Mouse (Mus musculus) forebrain, postnatal 0 days (tissue): ENCODE results near the gene Tnks2. TPM values are rescaled to one million over a fixed set of nuclear protein-coding genes. Genes with fewer than 3 reads are reported as not detected.
A peak's percentile ranks its signal among the peaks of the same experiment; 100 is the strongest.

Experiments
- ATAC-seq: fragments of 200-750 bp; cut with Nextera tagmentation; 2 replicates; pipeline ENCODE4 v1.8.0; 2017; ENCODE audit warnings: mild to moderate bottlenecking, moderate library complexity
- DNase-seq: peaks from one replicate; pipeline ENCODE4 v3.0.0-alpha.2; 2015
- H3K27ac ChIP-seq: fragments of 300-500 bp; sonication (generic); 2 replicates; pipeline ENCODE4 v1.5.1; 2014; ENCODE audit warnings: low read depth, mild to moderate bottlenecking, antibody characterized with exemption, low read length, moderate library complexity, mixed read lengths
- H3K27me3 ChIP-seq: fragments of 300-500 bp; sonication (generic); 2 replicates; pipeline ENCODE4 v1.6.1; 2014; ENCODE audit warnings: mild to moderate bottlenecking, low read length, mixed read lengths; ENCODE audit not compliant: insufficient read depth
- H3K36me3 ChIP-seq: fragments of 300-500 bp; sonication (generic); 2 replicates; pipeline ENCODE4 v1.6.1; 2014; ENCODE audit warnings: mild to moderate bottlenecking, moderate library complexity; ENCODE audit not compliant: insufficient read depth
- H3K4me1 ChIP-seq: fragments of 300-500 bp; sonication (generic); 2 replicates; pipeline ENCODE4 v1.6.1; 2014; ENCODE audit warnings: antibody characterized with exemption; ENCODE audit not compliant: insufficient read depth
- H3K4me2 ChIP-seq: fragments of 300-500 bp; sonication (generic); 2 replicates; pipeline ENCODE4 v1.6.1; 2014; ENCODE audit warnings: low read depth, mild to moderate bottlenecking, moderate library complexity
- H3K4me3 ChIP-seq: fragments of 300-500 bp; sonication (generic); 2 replicates; pipeline ENCODE4 v1.5.1; 2014; ENCODE audit warnings: low read depth, low read length, mixed read lengths
- H3K9ac ChIP-seq: fragments of 300-500 bp; sonication (generic); 2 replicates; pipeline ENCODE4 v1.6.1; 2014; ENCODE audit warnings: mild to moderate bottlenecking
- H3K9me3 ChIP-seq: fragments of 300-500 bp; sonication (generic); 2 replicates; pipeline ENCODE4 v1.6.1; 2016; ENCODE audit warnings: low read length
- CTCF ChIP-seq: sonication (generic); IDR thresholded peaks from 2 replicates; pipeline ENCODE4 v1.5.1; 2016; ENCODE audit warnings: antibody characterized with exemption, control low read depth, low read depth
- WGBS: fragments of 180-500 bp; shearing (Covaris S2); extraction: QIAGEN DNeasy Blood & Tissue Kit; methylation state at CpG from one replicate; pipeline ENCODE4 v1.1.7; 2014; 5-methylcytosine and 5-hydroxymethylcytosine counted together
- polyA plus RNA-seq: library from polyadenylated mRNA; unstranded; fragments of >200 nt; fragmentation: Nextera tagmentation; extraction: Ambion mirVana; gene quantifications from 2 replicates; pipeline ENCODE4 v1.2.1, GENCODE M21; 2015
- total RNA-seq: library from RNA; depleted of rRNA; stranded (reverse); fragments of >200 nt; gene quantifications from 2 replicates; pipeline ENCODE4 v1.2.3, GENCODE M21; 2014

Gene Tnks2
- total and polyA plus RNA-seq, 2 experiments from 2014 or later: 24.3 to 182 TPM

DNA sequence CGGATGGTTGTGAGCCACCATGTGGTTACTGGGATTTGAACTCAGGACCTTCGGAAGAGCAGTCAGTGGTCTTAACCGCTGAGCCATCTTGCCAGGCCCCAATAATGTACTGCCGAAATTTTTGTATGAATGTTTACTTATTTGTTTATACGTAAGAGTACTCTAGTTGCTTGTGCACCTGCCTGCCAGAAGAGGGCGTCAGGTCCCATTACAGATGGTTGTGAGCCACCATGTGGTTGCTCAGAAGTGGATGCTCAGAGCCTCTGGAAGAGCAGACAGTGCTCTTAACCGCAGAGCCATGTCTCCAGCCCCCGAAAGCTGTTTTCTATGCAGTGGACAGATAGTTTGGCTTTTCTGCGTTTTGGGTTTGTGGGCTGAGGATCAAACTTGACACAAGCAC lies 63.7 kb downstream of the Tnks2 start:
- Histone ChIP-seq H3K9me3 (no peaks in the 10 kb centered on the region), H3K4me1 (no peaks in the 10 kb centered on the region), H3K4me3 (no peak overlapping the region), H3K27ac (no peak overlapping the region), H3K36me3 (peaks cover 13% of the 10 kb centered on the region), H3K27me3 (no peaks in the 10 kb centered on the region), H3K9ac (no peak overlapping the region), H3K4me2 (no peak overlapping the region)
- WGBS: 45% methylated on average over 9 of the region's 9 CpGs
- peak; percentile 78 for TF ChIP-seq CTCF
- peak; percentile 66 for DNase-seq
- peak; percentile 70 for ATAC-seq

DNA sequence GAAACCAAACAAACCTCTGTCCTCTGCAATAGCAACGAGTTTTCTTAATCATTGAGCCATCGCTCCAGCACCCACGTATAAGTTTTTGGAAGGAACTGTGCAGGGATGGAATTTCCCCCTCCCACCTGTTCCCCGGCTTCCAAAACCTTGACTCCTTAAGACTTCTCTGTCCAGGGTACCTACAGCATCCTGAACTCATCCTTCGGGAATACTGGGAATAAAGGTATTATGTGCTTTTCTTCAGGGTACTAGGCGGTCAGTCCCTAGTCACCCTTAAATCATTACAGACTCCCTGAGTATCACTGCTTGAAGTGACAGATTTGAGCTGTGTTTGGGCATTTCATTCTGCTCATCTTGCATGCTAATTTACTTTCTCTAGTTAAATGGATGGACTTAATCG lies 69.3 kb downstream of the Tnks2 start:
- WGBS: 21% methylated on average over 7 of the region's 7 CpGs
- Histone ChIP-seq H3K9ac (peak overlapping the region; percentile 83; the same call in 1 of the 2 replicates), H3K9me3 (no peaks in the 10 kb centered on the region), H3K4me1 (no peaks in the 10 kb centered on the region), H3K4me3 (peak overlapping the region; percentile 63), H3K36me3 (no peaks in the 10 kb centered on the region), H3K4me2 (peak overlapping the region; percentile 84), H3K27ac (no peak overlapping the region), H3K27me3 (no peaks in the 10 kb centered on the region)
- ATAC-seq (no peak), DNase-seq (peak; percentile 30)
- TF ChIP-seq CTCF: no peak

DNA sequence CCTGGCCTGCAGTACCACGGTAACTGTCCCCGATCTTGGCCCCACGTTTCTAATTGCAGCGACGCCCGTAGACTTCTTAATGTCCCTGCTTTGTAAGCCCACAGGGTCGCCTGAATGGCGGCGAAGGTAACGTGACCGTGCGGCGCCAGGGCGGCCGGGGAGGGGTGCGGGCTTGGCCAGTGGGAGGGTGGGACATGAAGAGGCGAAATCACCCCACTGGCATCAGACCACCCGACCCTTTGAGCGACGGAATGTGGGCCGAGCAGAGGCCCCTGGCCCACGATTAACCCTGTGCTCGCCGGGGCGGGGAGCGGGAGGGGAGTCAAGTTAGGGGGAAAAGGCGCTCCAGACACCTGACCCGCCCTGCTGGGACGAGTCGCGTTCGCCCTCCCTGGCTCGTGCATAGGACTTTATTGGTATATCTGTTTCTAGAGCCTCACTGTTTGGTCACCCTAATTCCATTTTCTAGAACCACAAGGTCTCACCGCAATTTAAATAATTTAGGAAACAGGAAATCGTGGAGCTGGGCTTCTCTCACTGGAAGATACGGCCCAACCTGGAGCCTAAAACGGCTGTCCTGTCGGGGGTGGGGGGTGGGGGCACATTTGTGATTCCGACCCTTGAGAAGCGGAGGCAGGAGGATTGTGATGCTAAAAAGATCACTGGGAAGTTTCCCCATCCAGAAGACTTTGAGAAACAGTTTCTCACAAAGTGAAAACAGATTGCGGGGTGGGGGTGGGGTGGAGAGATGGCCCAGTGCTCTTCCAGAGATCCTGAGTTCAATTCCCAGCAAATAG lies 70.4 kb downstream of the Tnks2 start:
- H3K4me3 ChIP-seq: peak overlapping the region; percentile 63
- peak overlapping the region; percentile 83 for H3K9ac ChIP-seq
- peak; percentile 93 for ATAC-seq
- H3K9me3 ChIP-seq: no peaks in the 10 kb centered on the region
- peak; percentile 82 for DNase-seq
- TF ChIP-seq CTCF: 0 out of 2 replicates have a peak, but pooled peaks have one; percentile 8
- peak overlapping the region; percentile 84 for H3K4me2 ChIP-seq
- H3K27me3 ChIP-seq: no peaks in the 10 kb centered on the region
- no peaks in the 10 kb centered on the region for H3K36me3 ChIP-seq
- 1% methylated on average over 41 of the region's 41 CpGs for WGBS
- no peaks in the 10 kb centered on the region for H3K4me1 ChIP-seq
- H3K27ac ChIP-seq: peak overlapping the region; percentile 82

DNA sequence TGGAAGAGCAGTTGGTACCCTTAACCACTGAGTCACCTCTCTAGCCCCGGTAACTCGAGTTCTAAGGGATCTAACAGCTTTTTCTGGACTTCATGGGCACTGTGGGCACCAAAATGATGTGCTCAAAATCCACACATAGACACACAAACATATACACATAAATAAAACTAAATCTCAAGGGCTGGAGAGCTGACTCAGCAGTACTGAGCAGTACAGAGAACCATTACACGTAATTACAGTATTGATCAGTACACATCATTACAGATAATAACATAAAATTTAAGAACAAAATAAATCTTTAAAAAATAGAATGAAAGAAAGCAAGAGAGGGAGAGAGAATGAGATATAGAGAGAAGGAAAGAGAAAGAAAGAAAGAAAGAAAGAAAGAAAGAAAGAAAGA lies 75.1 kb downstream of the Tnks2 start:
- TF ChIP-seq CTCF: no peak
- no peak overlapping the region for H3K9ac ChIP-seq
- no peaks in the 10 kb centered on the region for H3K36me3 ChIP-seq
- no peaks in the 10 kb centered on the region for H3K4me1 ChIP-seq
- H3K9me3 ChIP-seq: no peaks in the 10 kb centered on the region
- no peak overlapping the region for H3K4me3 ChIP-seq
- DNase-seq (no peak), ATAC-seq (no peak)
- H3K4me2 ChIP-seq: no peak overlapping the region
- 79% methylated on average over 3 of the region's 3 CpGs for WGBS
- no peaks in the 10 kb centered on the region for H3K27me3 ChIP-seq
- no peak overlapping the region for H3K27ac ChIP-seq

DNA sequence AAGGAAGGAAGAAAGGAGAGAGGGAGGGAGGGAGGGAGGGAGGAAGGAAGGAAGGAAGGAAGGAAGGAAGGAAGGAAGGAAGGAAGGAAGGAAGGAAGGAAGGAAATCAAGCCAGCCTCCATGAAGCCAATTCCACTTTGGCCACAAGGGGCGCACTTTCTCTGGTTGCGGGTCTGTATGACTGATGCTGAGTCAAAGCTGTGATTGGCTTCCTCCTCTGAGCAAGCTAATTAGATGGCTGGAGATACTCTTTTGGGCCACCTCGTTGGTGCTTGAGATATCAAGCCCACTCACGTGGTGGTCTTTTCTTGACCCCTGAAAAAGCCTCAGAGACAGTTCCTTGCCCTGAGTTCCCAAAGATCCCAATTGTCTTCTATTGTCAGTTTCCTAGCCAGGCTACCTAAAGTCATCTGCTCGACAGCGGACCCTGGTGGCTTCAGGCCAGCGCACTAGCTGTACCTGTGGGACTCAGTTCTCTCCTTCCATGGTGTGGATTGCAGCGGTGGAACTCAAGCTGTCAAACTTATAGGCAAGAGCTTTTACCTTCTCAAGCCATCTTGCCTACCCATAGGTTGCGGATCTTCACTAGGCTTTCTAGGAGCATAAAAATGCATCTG lies 75.8 kb downstream of the Tnks2 start:
- Histone ChIP-seq H3K27ac (no peak overlapping the region; the same call in 1 of the 2 replicates), H3K9me3 (no peaks in the 10 kb centered on the region), H3K4me1 (no peaks in the 10 kb centered on the region), H3K36me3 (no peaks in the 10 kb centered on the region), H3K4me3 (no peak overlapping the region), H3K4me2 (no peak overlapping the region), H3K9ac (no peak overlapping the region), H3K27me3 (no peaks in the 10 kb centered on the region)
- ATAC-seq: peak; percentile 38; the same call in 1 of the 2 replicates
- WGBS: 26% methylated on average over 9 of the region's 9 CpGs
- DNase-seq: peak; percentile 72
- peak; percentile 74 for TF ChIP-seq CTCF

DNA sequence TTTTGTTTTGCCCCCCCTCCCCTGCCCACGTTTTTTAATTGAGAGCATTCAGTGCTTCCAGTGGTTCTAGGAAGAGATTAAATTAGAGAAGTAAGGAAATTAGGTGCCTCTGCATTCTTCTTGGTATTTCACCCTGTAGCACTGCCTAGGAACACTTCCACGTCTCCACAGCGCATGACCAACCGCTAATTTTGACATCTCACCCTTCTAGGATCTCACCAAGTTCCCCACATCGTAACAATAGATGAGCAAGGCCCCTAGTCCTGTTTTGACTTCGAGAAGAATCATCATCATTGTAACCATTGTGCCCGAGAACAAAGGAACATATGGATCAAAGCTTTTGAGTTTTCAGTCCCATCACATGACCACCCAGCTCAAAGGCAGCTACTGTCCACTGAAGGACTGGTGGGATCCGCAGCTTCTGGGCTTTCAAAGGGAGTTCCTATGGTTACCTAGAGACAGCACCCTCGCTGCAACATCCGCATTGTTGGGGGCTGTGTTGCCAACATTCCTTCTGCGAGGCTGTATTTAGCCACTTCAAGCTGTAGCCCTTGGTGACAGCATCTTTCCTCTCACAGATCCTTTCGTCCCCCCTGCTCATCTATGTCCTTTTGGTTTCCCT lies 76.5 kb downstream of the Tnks2 start:
- ATAC-seq (peak; percentile 94), DNase-seq (peak; percentile 78)
- Histone ChIP-seq H3K36me3 (no peaks in the 10 kb centered on the region), H3K9ac (no peak overlapping the region), H3K27ac (peak overlapping the region; percentile 54), H3K4me1 (no peaks in the 10 kb centered on the region), H3K9me3 (no peaks in the 10 kb centered on the region), H3K4me2 (no peak overlapping the region), H3K4me3 (no peak overlapping the region), H3K27me3 (no peaks in the 10 kb centered on the region)
- no peak for TF ChIP-seq CTCF
- WGBS: 16% methylated on average over 12 of the region's 12 CpGs

DNA sequence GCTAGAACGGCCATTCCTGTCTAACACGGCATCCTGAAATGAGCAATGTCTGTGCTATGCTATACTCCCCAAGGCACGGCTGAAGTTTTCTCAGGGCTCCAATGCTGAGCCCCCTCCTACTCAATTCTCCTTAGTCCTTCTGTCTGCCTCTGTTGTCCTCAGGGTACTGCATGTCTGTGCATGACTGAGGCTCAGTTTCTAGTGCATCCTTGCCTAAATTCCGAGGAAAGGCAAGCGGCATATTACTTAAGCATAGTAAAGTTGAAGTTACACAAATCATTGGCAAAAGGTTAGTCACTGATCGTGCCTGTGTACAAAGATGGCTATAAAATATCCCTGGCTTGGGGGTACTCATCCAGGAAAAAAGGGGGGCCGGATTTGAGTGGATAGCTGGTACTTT lies 79.0 kb downstream of the Tnks2 start:
- Histone ChIP-seq H3K9me3 (no peaks in the 10 kb centered on the region), H3K4me2 (no peak overlapping the region), H3K36me3 (no peaks in the 10 kb centered on the region), H3K27ac (no peak overlapping the region), H3K4me3 (no peak overlapping the region), H3K27me3 (no peaks in the 10 kb centered on the region), H3K4me1 (no peaks in the 10 kb centered on the region), H3K9ac (no peak overlapping the region)
- 86% methylated on average over 7 of the region's 7 CpGs for WGBS
- ATAC-seq (no peak), DNase-seq (no peak)
- TF ChIP-seq CTCF: no peak
